Mouse (Mus musculus) cerebellum, adult 2 months (tissue): Measurements from ENCODE around the gene Slc38a8.

Experiments
- CTCF ChIP-seq: fragments of 200-500 bp; IDR thresholded peaks from 2 replicates; pipeline ENCODE4 v1.5.1; 2011; ENCODE audit warnings: low read depth, mild to moderate bottlenecking, control low read depth, low read length, moderate library complexity, borderline replicate concordance; ENCODE audit not compliant: insufficient read depth
- POLR2A ChIP-seq: fragments of 200-500 bp; IDR thresholded peaks from 2 replicates; pipeline ENCODE4 v1.6.1; 2011; ENCODE audit warnings: low read length, control low read depth, borderline replicate concordance; ENCODE audit not compliant: insufficient read depth

- TF ChIP-seq POLR2A (no peak), CTCF (no peak)
These were observed 54.3 kb downstream of the Slc38a8 start for GRCm38 (mm10) chr8:119446990-119447780.
